Mouse (Mus musculus): Measurements from ENCODE around the gene Trip4. TPM values are rescaled to one million over a fixed set of nuclear protein-coding genes. Genes with fewer than 3 reads are reported as not detected.

Gene Trip4
- polyA plus RNA-seq, 1 experiment from 2014 or later = 29.7 TPM

- no peak overlapping the region for H3K4me3 ChIP-seq
- peak overlapping the region; percentile 62 for H3K27ac ChIP-seq
- H3K4me1 ChIP-seq (replicated peaks) = peaks cover 70% of the 10 kb centered on the region
- WGBS = 56% methylated on average over 4 of the region's 4 CpGs
- H3K36me3 ChIP-seq = 0 out of 2 replicates have a peak, but pooled peaks cover 4% of the 10 kb centered on the region
- 0 out of 2 replicates have a peak, but pooled peaks cover 4% of the 10 kb centered on the region for H3K27me3 ChIP-seq (ENCODE audit: insufficient read depth, poor library complexity, severe bottlenecking)
- DNase-seq (ENCODE audit: low spot score) = no peak
- H3K9me3 ChIP-seq = no peaks in the 10 kb centered on the region
Observed at GRCm38 (mm10) chr9:65831164-65831563, 77.4 kb downstream of the Trip4 start.

DNA sequence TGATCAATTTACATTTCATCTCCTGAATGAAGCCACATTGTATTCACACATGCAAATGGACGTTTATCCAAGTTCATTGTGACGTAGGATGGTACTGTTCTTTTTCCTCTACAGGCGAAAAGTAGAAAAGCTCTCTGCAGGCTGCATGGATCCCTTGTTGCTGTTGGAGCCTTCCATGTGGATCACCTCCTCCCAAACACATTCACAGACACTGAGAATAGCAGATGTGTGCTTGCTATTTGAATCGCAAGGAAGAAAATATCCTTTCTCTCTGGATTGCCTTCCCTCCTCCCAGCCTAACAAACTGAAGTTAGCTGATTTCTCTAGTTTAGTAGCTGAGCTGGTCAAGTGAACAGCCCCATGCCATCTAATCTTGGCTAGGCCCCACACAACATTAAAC lies 78.3 kb downstream of the Trip4 start:
- no peaks in the 10 kb centered on the region for H3K9me3 ChIP-seq
- no peak for DNase-seq (ENCODE audit: low spot score)
- H3K27ac ChIP-seq = peak overlapping the region; percentile 54; the same call in 1 of the 2 replicates
- H3K36me3 ChIP-seq = 0 out of 2 replicates have a peak, but pooled peaks cover 4% of the 10 kb centered on the region
- H3K4me3 ChIP-seq = no peak overlapping the region
- peaks cover 79% of the 10 kb centered on the region for H3K4me1 ChIP-seq (replicated peaks)
- WGBS = 71% methylated on average over 4 of the region's 4 CpGs
- 0 out of 2 replicates have a peak, but pooled peaks cover 4% of the 10 kb centered on the region for H3K27me3 ChIP-seq (ENCODE audit: insufficient read depth, poor library complexity, severe bottlenecking)

DNA sequence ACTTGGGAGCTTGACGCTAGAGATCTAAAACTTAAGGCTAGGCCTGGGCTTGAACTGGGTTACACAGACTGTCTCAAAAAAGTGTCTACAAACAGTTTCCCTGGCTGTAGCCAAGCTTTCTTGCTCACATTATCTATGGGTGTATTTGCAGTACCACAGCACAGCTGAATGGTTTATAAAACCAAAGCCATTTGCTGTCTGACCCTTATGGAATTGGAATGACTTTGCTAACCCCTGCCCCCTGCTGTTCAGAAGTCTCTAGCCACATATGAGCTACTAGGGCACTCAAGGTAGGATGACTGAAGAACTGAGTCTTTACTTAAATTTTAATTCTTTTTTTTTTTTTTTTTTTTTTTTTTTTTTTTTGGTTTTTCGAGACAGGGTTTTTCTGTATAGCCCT lies 79.2 kb downstream of the Trip4 start:
- no peaks in the 10 kb centered on the region for H3K36me3 ChIP-seq
- WGBS = 79% methylated on average over 2 of the region's 2 CpGs
- H3K27me3 ChIP-seq (ENCODE audit: insufficient read depth, poor library complexity, severe bottlenecking) = 0 out of 2 replicates have a peak, but pooled peaks cover 4% of the 10 kb centered on the region
- peak; percentile 33 for DNase-seq (ENCODE audit: low spot score)
- peaks cover 79% of the 10 kb centered on the region for H3K4me1 ChIP-seq (replicated peaks)
- H3K4me3 ChIP-seq = no peak overlapping the region
- H3K27ac ChIP-seq = no peak overlapping the region
- H3K9me3 ChIP-seq = no peaks in the 10 kb centered on the region

DNA sequence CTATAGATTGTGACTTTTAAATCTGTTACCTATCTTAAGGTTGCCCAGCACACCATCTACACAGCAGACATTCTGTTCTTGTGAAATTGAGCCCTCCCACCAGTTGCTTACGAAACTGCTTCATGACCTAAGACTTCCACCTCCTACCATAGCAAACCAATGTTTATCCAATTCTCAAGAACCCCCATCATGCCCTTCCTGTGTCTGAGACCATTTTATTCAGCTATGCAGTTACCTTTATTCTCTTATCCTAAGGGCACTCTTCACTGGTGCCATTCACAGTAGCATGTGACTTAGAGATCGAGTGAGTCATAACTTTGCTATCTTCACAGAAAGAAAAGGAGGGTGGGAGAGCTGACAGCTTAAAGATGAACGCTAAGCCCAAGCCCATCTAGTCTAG lies 80.1 kb downstream of the Trip4 start:
- Histone ChIP-seq H3K27ac (no peak overlapping the region; the same call in 1 of the 2 replicates), H3K4me1 (replicated peaks) (peaks cover 79% of the 10 kb centered on the region), H3K4me3 (peak overlapping the region; percentile 92), H3K27me3 (ENCODE audit: insufficient read depth, poor library complexity, severe bottlenecking) (0 out of 2 replicates have a peak, but pooled peaks cover 4% of the 10 kb centered on the region), H3K36me3 (no peaks in the 10 kb centered on the region), H3K9me3 (no peaks in the 10 kb centered on the region)
- DNase-seq (ENCODE audit: low spot score) = no peak
- WGBS = 43% methylated on average over 3 of the region's 3 CpGs

GRCm38 (mm10) chr9:65828016-65828403 lies 80.6 kb downstream of the Trip4 start:
- Histone ChIP-seq H3K27me3 (ENCODE audit: insufficient read depth, poor library complexity, severe bottlenecking) (0 out of 2 replicates have a peak, but pooled peaks cover 4% of the 10 kb centered on the region), H3K9me3 (no peaks in the 10 kb centered on the region), H3K4me1 (replicated peaks) (peaks cover 76% of the 10 kb centered on the region), H3K27ac (peak overlapping the region; percentile 100), H3K4me3 (peak overlapping the region; percentile 92), H3K36me3 (no peaks in the 10 kb centered on the region)
- no peak for DNase-seq (ENCODE audit: low spot score)
- WGBS = 2% methylated on average over 13 of the region's 13 CpGs

DNA sequence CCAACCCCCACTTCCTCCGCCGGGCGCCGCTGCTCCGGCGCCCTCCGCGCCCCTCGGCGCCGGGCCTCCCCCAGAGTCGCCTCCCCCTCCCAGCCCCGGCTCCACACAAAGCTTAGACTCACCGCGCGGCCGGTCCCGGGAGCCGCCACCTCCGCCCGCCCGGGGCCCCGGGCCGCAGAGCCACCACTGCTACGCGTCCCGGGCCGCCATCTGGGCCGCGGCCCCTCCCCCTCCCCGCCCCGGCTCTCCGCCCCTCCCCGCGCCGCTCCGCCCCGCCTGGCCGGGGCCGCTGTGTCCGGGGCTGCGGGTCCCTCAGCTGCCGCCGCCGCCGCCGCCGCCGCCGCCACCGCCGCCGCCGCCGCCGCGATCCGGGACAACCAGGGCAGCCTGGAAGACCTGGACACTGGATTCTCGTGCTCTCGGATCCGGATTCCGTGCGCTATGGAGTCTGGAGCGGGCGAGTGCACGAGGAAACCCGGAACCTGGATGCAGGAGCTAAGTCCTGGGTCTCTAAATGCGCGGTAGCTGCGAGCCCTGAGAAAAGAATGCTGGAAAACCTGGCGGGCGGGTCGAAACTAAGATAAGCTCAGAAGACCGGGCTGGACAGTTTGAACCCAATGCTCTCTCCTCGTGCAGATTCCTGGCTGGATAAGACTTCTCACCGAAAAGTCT lies 81.1 kb downstream of the Trip4 start, which contains the start of gene Zfp609:
TSS of gene Zfp609 (minus strand) at position 221 of the 672 bp plus-strand sequence.
- peak; percentile 97 for DNase-seq (ENCODE audit: low spot score)
- Histone ChIP-seq H3K27me3 (ENCODE audit: insufficient read depth, poor library complexity, severe bottlenecking) (0 out of 2 replicates have a peak, but pooled peaks cover 4% of the 10 kb centered on the region), H3K4me3 (peak within 1 kb of the TSS; percentile 92), H3K9me3 (no peaks in the 10 kb centered on the region), H3K27ac (peak within 1 kb of the TSS; percentile 100), H3K36me3 (no peaks in the 10 kb centered on the region), H3K4me1 (replicated peaks) (peaks cover 71% of the 10 kb centered on the region)
- under 1% methylated on average over 75 of the region's 76 CpGs for WGBS

DNA sequence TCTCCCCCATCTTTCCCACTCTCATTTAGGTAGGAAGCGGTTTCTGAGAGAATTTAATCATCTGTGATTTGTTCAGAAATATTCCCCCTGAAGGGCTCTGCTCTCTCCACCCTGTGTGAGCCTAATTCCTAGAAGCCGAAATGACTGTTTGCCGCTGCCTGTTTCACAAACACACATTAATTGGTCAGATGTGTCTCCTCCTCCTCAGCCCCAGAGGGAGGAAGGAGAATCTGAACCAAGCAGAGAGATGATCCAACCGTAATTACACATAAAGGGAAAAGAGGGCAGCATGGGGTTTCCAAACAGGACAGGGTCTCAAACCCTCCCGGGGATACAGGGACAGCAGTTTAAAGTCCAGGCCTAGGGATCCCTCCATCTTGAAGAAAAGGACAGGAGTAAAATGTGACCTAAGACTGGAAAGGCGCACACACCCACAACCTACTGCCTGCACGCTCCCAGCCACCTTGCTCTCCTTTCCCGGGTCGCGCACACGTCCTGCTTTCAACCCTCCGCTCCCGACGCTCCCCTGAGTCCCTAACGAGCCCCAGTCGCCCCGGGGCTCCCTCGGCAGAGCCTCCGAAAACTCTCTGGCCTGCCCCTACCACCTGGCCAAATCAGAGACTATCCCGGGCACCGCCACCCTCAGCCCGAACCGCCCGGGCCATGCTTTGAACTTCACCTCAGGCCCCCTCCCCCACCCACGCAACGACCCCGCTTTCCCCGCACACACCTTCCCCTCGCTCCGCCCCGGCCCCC lies 81.8 kb downstream of the Trip4 start:
- WGBS = under 1% methylated on average over 30 of the region's 31 CpGs
- DNase-seq (ENCODE audit: low spot score) = peak; percentile 66
- H3K4me1 ChIP-seq (replicated peaks) = peaks cover 64% of the 10 kb centered on the region

DNA sequence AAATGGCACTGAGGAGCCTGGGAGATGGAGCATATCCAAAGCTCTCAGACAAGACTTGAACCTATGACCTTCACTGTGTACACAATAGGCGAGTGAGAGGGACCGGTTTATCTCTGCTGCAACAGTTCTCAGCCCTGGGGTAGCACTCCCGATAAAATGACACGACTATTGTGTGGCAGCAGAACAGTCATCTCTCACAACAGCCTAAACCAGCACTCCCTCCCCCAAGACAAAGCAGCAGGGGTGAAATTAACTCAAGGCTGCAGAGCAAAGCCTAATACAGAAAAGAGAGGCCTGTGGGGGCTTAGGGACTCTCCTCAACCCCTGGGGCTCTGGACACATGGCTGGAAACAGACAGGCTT lies 82.4 kb downstream of the Trip4 start:
- H3K4me1 ChIP-seq (replicated peaks) = peaks cover 58% of the 10 kb centered on the region
- WGBS = 0% methylated on average over 4 of the region's 4 CpGs
- 0 out of 2 replicates have a peak, but pooled peaks cover 4% of the 10 kb centered on the region for H3K27me3 ChIP-seq (ENCODE audit: insufficient read depth, poor library complexity, severe bottlenecking)
- H3K9me3 ChIP-seq = no peaks in the 10 kb centered on the region
- DNase-seq (ENCODE audit: low spot score) = peak; percentile 68
- no peaks in the 10 kb centered on the region for H3K36me3 ChIP-seq
- peak overlapping the region; percentile 100 for H3K27ac ChIP-seq
- H3K4me3 ChIP-seq = peak overlapping the region; percentile 92

More for the DNA sequence above, 81.8 kb downstream of the Trip4 start:
- Histone ChIP-seq H3K36me3 (no peaks in the 10 kb centered on the region), H3K27ac (peak overlapping the region; percentile 100), H3K4me3 (peak overlapping the region; percentile 92), H3K27me3 (ENCODE audit: insufficient read depth, poor library complexity, severe bottlenecking) (0 out of 2 replicates have a peak, but pooled peaks cover 4% of the 10 kb centered on the region), H3K9me3 (no peaks in the 10 kb centered on the region)

DNA sequence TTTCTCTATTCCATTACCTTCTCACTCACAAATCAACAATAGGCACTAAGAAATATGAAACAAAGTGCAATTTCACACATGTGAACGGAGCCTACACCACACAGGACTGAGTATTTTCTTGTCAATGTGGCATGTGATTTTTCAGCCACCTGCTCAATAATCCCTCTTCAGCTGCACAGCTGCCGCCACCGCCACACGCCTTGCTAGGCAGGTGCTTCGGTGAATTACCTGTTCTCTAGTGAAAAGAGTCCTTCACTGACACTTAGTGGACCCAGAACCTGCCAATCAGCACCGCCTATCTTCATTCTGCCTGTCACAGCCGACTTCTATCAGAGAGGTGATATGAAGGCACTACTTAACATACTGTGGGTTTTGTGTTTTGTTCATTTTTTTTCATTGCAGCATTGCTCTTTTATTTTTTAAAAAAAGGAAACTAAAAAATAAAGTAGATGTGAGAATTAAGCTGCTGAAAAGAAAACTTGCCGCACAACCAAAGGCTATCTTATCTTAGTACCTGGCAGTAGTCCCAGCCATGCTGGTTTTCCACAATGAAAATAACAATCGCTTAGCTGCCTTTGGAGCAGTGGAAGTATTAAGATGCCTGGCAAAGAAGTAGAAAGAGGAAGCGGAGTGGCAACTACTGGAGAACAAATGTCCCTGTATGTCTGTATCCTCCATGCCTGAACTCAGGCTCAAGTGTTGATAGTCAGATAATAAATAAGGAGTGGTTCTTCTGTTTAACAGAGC lies 84.7 kb downstream of the Trip4 start:
- H3K27me3 ChIP-seq (ENCODE audit: insufficient read depth, poor library complexity, severe bottlenecking) = 0 out of 2 replicates have a peak, but pooled peaks cover 4% of the 10 kb centered on the region
- peaks cover 52% of the 10 kb centered on the region for H3K4me1 ChIP-seq (replicated peaks)
- H3K27ac ChIP-seq = no peak overlapping the region
- no peak for DNase-seq (ENCODE audit: low spot score)
- H3K36me3 ChIP-seq = 0 out of 2 replicates have a peak, but pooled peaks cover 1% of the 10 kb centered on the region
- no peaks in the 10 kb centered on the region for H3K9me3 ChIP-seq
- WGBS = 84% methylated on average over 10 of the region's 10 CpGs
- no peak overlapping the region for H3K4me3 ChIP-seq

DNA sequence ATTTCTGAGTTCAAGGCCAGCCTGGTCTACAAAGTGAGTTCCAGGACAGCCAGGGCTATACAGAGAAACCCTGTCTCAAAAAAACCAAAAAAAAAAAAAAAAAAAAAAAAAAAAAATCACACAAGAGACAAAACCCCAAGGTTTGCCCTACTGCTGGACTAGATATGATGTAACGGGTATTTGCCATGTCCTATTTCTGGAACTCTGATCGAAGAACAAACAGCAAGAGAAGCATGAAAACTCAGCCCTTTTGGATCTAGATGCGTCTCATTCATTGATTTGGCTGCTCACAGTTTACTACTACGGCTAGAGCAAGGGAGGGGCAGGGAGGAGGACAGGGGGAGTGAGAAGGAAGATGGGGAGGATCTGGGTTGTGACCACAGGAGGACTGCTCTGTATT lies 86.6 kb downstream of the Trip4 start:
- 0 out of 2 replicates have a peak, but pooled peaks cover 3% of the 10 kb centered on the region for H3K9me3 ChIP-seq
- H3K36me3 ChIP-seq = peaks cover 9% of the 10 kb centered on the region
- 86% methylated on average over 4 of the region's 4 CpGs for WGBS
- H3K27me3 ChIP-seq (ENCODE audit: insufficient read depth, poor library complexity, severe bottlenecking) = no peaks in the 10 kb centered on the region
- no peak overlapping the region for H3K4me3 ChIP-seq
- peaks cover 51% of the 10 kb centered on the region for H3K4me1 ChIP-seq (replicated peaks)
- no peak overlapping the region for H3K27ac ChIP-seq
- no peak for DNase-seq (ENCODE audit: low spot score)

DNA sequence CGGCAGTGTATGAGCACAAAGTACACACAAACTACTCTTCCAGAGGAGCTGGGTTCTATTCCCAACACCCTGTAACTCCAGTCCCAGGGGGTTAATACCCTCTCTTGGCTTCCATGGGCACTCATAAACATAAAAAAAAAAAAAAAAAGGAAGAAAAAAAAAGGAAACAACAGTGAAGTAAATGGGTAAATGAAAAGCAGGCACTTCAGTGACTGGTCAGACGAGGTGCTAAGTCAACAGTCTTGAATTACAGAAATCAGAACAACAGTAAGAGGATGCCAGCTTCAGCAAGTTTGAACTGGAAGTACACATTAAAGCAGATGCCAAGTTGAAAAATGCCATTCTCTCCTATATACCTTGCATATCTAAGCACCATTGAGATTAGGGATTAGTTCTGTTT lies 88.3 kb downstream of the Trip4 start:
- H3K4me3 ChIP-seq = no peak overlapping the region
- peaks cover 10% of the 10 kb centered on the region; the same call in 1 of the 2 replicates for H3K9me3 ChIP-seq
- H3K27me3 ChIP-seq (ENCODE audit: insufficient read depth, poor library complexity, severe bottlenecking) = no peaks in the 10 kb centered on the region
- H3K27ac ChIP-seq = no peak overlapping the region
- H3K4me1 ChIP-seq (replicated peaks) = peaks cover 40% of the 10 kb centered on the region
- H3K36me3 ChIP-seq = peaks cover 26% of the 10 kb centered on the region
- DNase-seq (ENCODE audit: low spot score) = no peak
- WGBS = 87% methylated on average over 2 of the region's 2 CpGs

DNA sequence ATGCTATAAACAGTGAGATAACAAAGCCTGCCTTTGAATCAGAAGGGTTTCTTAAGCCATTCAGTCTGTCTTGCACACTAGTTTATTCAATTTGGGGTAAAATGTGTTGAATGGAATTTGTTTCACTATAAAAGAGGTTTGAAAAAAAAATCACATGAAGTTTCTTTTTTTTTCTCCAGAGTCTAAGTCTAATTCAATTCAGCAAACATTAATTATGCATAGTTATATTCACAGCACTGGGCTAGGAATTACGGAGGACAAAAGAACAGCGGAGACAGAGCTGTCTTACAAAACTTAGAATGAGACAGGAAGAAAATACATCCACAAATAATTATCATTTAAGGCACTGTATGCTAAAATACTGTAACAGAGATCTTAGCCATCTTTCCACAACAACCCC lies 90.2 kb downstream of the Trip4 start:
- Histone ChIP-seq H3K4me3 (no peak overlapping the region), H3K4me1 (replicated peaks) (peaks cover 22% of the 10 kb centered on the region), H3K27me3 (ENCODE audit: insufficient read depth, poor library complexity, severe bottlenecking) (no peaks in the 10 kb centered on the region), H3K36me3 (peaks cover 38% of the 10 kb centered on the region), H3K27ac (no peak overlapping the region), H3K9me3 (peaks cover 10% of the 10 kb centered on the region; the same call in 1 of the 2 replicates)
- WGBS = 66% methylated on average over 2 of the region's 2 CpGs
- DNase-seq (ENCODE audit: low spot score) = no peak
